Mouse (Mus musculus) urinary bladder, postnatal 25 days (tissue): ENCODE results near the gene Noc2l.

Source experiments
- DNase-seq: peaks from one replicate; pipeline ENCODE4 v3.0.0; 2022; ENCODE audit warnings: low spot score

Noc2l gene

DNA sequence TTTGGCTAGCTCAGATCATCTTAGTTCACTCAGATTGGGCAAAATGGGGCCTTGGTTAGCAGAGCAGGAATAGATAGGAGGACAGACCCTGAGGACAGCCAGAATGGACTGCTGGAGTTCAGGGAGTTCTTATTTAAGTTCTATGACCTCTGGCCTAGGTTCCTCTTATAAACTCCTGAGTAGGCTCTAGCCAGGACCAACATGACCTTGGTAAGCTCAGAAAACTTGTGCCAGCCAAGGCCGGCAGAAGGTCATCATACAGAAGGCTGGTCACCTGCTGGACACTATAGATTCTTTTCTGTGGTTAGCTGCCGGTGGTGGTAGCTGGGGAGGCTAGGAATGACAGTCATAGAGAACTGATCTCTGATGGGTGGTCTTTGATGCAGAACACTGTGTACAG, 19.6 kb upstream of the Noc2l start:
- no peak for DNase-seq

DNA sequence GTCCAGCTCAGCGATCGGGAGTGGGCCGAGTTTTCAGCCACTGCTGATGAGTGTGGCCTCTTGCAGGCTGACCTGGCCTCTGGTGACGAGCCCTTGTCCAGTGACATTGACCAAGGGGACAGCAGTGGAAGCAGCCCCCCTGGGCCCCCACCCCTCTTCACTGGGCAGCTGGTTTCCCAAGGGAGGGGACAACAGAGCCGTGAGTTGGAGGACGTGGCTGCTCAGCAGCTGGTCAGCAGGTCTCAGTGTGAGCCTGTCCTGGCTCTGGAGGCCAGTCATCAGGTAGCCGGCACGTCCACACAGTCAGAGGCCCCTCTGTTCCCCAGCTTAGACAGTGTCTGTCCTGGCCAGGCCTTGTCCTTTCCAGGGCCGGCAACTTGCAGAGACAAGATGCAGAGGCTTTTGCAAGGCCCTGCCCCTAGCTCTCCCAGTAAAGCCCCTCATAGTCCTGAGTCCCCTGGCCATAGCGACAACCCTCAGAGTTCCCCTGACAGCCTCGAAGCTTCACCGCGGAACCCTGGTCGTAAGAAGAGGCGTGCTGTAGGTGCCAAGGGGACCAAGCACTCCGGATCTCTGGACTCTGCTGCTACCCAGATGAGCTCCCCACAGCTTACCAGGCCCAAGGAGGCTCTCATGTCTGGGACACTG, 18.7 kb upstream of the Noc2l start:
- no peak for DNase-seq

DNA sequence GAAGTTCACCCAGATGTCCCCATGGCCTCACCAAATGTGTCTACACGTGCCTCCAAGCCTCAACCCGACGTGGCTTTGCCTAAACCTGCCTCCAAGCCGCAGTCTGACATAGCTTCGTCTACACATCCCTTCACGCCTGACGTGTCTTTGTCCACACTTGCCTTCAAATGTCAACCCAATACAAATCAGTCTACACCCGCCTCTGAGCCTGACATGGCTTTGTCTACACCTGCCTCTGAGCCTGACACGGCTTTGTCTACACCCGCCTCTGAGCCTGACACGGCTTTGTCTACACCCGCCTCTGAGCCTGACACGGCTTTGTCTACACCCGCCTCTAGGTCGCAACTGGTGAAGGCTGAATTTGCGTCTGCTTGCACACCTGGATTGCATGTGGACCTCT, 18.0 kb upstream of the Noc2l start:
- DNase-seq: no peak

DNA sequence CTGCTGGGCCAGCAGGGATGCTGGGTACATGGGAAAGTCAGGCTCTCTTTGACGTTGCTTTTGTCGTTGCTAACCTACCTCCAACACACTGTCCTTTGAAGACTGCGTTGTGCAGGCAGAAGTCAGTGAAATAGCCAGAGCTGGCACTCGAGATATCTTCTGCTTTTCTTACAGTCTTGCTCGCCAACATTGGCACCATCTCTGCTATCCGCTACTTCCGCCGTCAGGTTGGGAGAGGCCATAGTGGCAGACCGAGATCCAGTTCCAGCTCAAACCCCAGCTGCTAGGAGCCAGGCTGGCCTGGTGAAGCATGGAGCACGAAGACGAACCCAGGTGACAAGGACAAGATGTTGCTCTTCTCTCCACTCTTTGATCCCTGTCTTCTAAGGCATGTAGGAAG, 15.9 kb upstream of the Noc2l start:
- no peak for DNase-seq

DNA sequence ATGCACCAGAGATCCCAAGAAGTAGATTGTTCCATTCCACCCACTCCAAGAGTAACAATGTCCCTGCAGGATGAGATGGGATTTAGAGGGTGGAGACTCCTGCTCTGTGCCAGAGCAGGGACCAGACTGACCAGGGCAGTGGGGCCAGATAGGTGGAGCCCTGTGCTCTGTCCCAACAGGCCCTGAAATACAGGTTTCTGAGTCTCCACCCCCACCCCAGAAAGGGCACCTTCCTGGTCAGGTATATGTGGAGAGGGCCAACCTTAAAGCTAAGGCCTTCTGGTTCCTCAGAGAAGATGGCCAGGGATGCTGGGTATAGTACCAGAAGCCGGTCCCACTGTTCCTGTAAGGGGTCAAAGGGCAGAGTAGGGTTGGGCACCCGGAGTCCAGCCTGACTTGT, 11.5 kb upstream of the Noc2l start:
- DNase-seq: no peak

DNA sequence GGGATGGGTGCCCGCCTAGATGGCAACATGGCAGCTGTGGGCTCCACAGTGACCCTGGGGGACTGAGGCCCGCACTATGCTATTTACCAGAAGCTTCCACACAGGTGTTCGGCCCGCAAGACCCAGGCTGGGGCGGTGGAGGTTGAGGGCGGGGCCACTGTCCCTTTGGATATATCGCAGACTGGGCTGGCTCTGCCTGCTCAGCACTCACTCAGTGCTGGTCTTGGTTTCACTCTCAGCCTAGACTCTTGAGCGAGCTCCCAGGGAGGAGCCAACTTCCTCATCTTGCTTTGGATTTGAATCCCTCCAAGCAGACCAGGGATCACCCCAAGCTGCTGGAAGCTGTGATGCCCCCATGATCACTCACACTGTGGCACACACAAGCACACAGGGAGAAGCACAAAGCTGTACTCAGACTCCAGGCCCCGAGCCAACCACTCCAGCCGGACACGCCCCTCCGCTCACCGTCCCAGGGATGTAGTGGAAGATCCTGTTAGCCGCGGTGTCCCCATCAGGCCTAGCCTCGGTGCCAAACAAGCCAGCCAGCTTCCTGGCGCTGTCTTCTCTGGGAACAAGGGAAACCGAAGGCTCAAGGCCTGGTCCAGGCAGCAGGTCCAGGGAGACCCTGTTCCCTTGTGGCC, 7.9 kb upstream of the Noc2l start:
- peak; percentile 37 for DNase-seq

DNA sequence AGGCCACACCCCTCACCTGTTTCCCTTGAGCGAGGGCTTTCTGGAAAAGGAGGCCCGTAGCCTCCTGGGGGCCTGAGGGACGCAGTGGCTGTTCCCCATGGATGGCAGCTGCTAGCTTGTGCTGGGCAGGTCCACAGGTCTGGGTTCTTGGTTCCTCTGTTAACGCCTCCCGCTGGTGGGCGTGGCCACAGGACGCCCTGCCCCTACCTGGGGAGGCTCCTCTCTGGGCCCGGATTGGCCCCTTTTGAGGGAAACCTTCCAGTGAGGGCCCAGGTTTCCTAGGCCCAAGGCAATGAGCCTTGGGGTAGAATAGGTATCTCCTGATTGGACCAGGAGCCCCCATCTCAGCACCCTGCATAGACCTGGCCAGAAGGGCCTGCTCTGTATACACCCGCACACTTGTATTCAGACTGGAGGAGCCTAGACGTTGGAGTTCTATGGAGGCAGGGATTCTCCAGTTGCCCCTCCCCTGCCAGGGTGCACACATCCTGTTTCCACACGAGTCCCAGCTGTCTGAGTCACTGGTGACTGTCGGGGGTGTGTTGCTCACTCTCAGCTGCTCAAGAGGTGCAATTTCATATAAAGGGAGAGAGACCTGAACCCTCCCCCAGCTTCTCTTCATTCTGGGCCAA, 7.3 kb upstream of the Noc2l start:
- DNase-seq: peak; percentile 62

DNA sequence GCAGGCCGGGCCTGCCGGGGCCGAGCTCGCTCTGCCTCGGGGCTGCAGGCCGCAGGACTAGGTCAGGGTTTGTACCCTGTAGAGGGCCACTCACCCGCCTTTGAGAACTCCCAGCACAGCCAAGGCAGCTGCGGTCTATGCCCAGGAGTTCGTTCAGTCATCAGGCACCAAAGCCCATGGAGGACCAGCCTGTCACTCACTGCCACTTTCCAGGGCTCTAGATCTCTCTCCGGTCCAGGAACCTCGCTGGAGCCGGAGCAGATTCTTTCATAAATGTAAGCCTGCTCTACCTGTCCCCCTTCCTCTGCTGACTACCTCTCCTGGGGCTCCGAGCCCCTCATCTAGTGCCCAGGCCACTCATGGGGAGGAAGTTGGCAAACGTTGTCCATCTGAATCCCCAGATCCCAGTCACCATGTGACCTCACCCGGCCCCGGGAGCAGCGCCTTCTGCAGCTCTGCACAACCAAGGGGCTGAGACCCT, 1.7 kb upstream of the Noc2l start:
- no peak for DNase-seq

DNA sequence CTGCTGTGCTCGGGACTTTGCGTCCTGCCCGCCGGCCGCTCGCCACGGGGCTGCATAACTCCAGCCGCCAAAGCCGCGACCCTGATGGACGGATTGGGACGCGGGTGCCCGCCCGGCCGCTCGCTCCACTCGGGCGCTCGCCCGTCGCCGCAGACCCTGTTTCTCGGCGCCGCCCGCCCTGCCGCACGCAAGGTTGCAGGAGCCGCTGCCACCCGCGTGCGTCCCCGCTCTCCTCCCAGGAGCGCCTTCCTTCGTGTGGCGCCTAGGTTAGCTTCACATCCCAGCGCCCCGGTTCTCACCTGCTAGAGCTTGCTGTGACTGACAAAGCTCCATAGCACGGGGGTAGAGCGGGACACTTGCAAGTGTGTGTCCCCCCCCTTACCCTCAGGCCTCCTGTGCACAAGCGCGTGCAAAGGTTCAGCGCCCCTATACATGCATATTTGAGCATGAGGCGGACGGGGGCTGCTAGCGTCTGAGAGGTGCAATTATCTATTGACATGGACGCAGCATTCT, 1.1 kb upstream of the Noc2l start, which contains the start of gene Plekhn1:
TSS of gene Plekhn1 (minus strand) at position 157 of the 513 bp plus-strand sequence.
- peak; percentile 71 for DNase-seq

DNA sequence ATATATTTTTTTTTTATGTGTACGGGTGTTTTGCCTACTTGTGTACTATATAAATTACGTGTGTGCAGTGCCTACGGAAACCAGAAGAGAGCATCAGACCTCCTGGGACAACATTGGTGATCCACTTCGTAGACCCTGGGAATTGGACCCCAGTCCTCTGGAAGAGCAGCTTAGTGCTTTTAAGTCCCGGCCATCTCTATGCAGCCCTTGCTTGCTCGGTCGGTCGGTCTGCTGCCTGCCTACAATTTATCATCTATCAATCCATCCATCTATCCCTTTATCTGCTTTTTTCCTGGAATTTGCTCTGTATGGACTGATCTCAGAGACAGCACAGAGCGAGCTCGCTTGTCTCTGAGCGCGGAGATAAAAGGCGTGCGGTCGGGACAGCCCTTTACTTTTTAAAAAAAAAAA, 445 bp upstream of the Noc2l start:
- DNase-seq: no peak

DNA sequence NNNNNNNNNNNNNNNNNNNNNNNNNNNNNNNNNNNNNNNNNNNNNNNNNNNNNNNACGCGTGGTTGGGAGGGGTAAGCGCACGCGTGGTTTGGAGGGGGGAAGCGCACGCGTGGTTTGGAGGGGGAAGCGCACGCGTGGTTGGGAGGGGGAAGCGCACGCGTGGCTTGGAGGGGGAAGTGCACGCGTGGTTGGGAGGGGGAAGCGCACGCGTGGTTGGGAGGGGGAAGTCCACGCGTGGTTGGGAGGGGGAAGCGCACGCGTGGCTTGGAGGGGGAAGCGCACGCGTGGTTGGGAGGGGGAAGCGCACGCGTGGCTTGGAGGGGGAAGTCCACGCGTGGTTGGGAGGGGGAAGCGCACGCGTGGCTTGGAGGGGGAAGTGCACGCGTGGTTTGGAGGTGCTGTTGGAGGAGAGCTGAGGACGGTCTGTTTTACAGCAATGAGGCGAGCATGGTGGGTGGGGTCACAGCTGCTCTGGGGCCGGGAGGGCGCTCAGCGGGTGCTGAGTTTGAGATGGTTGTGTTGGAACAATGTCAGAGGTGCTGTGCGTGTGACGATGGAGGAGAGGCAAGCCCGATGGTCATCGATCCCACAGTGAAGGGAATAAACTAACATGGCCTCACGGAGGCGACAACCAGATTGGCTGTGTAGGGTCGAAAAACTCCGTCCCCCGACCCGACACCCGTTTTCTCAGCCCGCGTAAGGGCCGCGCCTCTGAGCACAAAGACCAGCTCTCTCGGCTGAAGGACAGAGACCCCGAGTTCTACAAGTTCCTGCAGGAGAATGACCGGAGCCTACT, 1.0 kb downstream of the Noc2l start:
- DNase-seq: no peak

DNA sequence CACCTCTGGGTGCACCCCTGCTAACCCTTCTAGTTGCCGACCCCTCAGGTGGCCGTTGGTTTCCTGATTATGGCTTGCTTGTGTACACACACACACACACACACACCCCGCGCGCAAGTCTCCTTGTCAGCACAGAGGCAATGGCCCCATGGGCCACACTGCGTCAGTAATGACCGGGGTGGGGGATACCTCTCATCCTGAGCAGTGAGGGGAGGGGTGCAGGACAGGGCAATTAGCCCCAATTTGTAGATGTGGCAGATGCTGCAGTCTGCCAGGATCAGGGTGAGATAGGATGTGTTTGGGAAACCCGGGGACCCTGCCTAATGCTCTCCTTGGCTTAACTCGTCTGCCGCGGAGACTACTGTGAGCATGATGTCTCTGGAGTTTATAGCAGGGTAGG, 13.8 kb downstream of the Noc2l start:
- DNase-seq: no peak

DNA sequence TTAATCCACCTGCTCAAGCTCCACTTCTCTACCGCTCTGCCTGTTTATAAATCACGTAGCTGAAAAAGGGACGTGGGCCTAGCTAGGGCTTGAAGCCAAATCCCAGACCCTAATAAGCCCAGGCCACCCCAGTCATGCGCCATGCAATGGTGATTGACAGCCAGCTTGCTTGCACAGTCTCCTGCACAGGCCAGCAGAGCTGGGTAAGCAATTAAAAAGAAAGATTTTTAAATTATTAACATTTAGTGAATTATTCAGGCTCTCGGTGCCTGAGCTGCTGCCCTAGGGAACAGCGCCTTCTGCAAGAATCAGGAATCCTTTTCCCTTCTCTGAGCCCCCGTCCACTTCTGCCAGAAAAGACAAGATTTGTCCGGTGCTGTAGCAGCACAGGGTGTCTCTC, 15.3 kb downstream of the Noc2l start:
- no peak for DNase-seq

DNA sequence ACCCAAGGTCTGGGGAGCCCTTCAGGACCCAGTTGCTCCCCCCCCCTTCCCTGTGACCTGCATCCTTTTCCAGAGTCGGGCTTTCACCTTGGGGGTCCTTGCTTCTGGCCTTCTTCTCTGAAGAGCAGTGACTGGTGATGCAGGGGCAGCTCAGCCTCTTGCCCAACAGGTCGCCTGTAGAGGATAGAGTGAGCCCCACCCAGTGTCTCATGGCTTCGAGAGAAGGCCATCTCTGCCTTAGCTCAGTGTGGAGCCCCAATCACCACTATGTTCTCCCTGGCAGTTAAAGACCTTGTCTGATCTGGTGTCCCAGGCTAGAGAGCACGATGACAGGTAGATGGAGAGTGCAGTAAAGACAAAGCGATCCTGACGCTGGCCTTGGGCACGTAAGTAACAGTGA, 16.3 kb downstream of the Noc2l start:
- no peak for DNase-seq

DNA sequence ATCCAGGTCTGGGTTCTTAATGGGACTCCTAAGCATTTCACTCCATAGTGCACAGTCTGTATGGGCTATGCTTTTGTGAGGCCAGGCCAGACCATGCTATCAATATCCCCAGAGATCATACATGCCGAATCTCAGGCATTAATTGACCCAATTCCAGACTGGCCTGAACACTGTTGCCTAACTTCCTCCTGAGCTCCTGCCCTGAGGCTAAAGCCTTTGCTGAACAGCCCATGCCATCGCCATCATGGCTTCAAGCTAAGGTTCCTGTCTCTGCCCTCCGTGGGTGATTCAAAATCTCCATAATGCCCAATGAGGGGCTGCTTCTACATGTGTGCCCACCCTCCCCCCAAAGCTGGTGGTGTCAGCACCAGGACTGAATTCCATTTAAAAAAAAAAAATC, 16.8 kb downstream of the Noc2l start:
- no peak for DNase-seq

DNA sequence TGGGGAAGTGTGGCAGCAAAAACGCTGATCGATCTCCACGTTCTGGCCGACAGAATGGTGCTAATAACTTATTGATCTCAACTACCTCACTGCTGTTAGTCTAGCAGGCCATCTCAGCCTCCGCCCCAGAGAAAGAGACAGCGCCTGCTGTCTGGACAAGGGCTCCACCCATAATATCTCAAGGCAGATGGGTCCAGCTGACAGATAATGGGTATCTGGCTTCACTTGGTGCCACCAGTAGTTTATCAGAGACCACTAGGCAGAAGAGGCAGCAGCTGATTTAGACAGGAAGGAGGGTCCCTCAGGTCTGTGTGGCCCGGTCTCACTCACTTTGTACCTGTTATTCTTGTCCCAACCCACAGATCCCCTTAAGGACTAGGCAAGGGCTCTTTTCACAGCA, 17.2 kb downstream of the Noc2l start:
- no peak for DNase-seq

DNA sequence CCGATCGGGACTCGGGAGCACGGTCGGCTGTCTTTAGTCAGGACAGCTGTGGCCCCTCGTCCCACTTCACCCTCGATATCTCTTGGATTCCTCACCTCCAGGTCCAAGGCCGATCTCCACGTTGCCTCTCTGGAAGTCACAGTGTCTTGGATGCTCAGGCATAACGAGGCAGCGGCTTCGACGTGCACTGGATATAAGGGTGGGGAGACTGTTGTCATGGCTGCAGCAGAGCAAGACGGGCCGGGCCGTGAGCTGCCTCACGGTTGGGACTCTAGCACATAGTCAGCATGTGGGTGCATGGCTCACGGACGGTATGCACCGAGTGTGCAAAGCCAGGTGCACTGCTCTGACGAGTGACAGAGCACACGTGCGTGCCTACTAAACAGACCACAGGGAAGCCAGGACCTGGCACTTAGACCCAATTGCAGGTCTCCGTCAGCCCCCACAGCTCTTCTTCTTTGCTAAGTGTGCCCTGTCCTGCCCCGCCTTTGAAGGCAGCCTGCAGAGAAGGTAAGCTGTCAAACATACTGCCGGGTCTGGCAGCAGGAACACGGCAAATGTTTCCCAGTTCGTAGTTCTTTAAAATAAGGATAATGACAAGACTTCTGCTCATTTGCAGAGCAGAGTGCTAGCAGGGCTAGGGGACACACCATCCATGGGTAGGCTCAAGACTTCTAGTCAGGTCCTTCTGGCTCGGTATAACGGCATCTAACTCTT, 18.7 kb downstream of the Noc2l start:
- DNase-seq: no peak

DNA sequence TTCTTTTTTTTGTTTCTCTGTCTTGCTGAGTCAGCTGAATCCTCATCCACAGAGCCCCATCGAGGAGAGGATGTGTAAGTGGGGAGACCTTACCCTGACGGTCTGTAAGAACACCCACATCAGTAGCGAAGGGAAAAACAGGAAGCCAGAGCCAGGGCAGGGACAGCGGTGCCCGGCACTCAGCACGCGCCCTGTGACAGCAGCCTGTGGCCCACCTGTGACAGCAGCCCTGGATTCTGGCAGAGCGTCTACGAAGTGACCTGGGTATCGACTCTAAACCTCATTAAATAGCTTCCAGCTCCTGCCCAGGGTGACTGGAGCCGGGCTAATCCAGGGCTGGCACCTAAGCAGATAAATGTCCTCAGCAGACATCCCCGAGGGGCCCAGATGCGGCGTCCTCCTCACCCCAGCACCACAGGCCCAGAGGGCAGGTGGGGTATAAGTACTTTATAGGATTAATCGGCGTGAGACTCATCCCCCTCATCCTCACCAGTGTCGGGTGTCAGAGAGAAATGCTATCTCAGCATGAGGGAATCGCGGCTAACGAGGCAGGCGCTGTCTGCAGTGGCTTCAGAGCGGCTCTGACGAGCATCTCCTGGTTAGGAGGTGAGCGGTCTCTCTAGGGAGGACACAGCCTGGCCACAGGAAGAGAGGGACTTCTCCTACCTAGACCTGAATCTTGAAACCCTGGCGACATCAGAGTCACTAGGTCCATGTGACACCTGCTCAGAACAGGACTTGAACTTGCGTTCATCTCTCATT, 19.4 kb downstream of the Noc2l start, which contains the start of gene Samd11:
TSS of gene Samd11 (minus strand) at position 580 of the 762 bp plus-strand sequence.
- no peak for DNase-seq
